Mouse (Mus musculus): ENCODE results near the gene Plekha4. TPM values are rescaled to one million over a fixed set of nuclear protein-coding genes. Genes with fewer than 3 reads are reported as not detected.
A peak's percentile ranks its signal among the peaks of the same experiment; 100 is the strongest.

Gene Plekha4
- polyA plus RNA-seq, 1 experiment from 2014 or later: 3.3 TPM

GRCm38 (mm10) chr7:45564811-45565210 lies 38.7 kb downstream of the Plekha4 start:
- no peak for ATAC-seq (ENCODE audit: low FRiP score, low read depth)
- WGBS: 78% methylated on average over 2 of the region's 2 CpGs
- H3K4me1 ChIP-seq (replicated peaks): peaks cover 23% of the 10 kb centered on the region
- no peak overlapping the region for H3K4me3 ChIP-seq
- no peak overlapping the region for H3K9ac ChIP-seq
- H3K9me3 ChIP-seq: no peaks in the 10 kb centered on the region
- no peaks in the 10 kb centered on the region for H3K36me3 ChIP-seq
- H3K27me3 ChIP-seq: 0 out of 2 replicates have a peak, but pooled peaks cover 4% of the 10 kb centered on the region
- no peak overlapping the region for H3K4me2 ChIP-seq
- H3K27ac ChIP-seq (replicated peaks): no peak overlapping the region

DNA sequence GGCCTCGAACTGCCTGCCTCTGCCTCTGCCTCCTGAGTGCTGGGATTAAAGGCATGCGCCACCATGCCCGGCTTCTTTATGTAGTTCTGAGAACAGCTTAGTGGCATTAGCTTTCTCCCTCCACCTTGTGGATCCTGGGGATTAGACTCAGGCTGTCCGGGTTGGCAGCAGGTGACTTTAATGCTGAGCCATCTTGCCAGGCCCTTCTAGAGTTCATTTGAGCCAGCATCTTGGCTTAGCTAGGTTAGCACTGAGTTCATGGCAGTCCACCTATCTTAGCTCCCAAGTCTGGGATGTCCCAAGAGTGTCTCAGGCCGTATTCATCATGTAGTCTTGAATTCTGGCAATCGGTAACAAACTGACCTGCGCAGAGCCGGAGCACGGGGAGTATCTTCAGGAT lies 39.3 kb downstream of the Plekha4 start:
- H3K4me3 ChIP-seq: no peak overlapping the region
- ATAC-seq (ENCODE audit: low FRiP score, low read depth): no peak
- no peaks in the 10 kb centered on the region for H3K36me3 ChIP-seq
- H3K27ac ChIP-seq (replicated peaks): no peak overlapping the region
- 0 out of 2 replicates have a peak, but pooled peaks cover 4% of the 10 kb centered on the region for H3K27me3 ChIP-seq
- H3K9me3 ChIP-seq: no peaks in the 10 kb centered on the region
- peaks cover 25% of the 10 kb centered on the region for H3K4me1 ChIP-seq (replicated peaks)
- no peak overlapping the region for H3K9ac ChIP-seq
- H3K4me2 ChIP-seq: no peak overlapping the region
- WGBS: 94% methylated on average over 9 of the region's 9 CpGs

DNA sequence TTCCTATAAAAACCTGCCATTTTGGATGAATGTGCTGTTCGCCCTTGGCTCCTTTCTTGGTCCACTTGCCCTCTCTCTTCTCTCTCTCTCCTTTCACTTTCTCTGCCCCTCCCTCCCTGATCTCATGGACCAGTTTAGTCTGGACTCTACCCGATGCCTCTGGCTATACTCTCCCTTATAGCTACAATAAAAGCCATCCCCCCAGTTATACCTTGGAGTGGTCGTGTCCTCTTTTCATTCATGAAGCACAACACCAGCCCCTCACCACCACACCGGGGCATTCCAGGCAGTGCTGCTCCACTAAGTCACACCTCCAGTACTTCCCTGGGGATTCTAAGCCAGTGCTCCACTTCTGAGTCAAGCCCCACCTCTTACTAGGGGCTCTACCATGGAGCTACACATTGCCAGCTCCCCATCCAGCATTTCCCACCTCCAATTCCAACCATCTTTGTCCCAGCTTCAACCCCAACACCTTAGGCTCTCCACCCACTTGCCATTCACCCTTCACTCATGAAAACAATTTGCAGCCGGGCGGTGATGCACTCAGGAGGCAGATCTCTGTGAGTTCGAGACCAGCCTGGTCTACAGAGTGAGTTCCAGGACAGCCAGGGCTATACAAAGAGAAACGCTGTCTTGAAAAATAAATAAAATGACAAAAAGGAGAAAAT lies 41.1 kb downstream of the Plekha4 start:
- H3K27me3 ChIP-seq: 0 out of 2 replicates have a peak, but pooled peaks cover 4% of the 10 kb centered on the region
- peak overlapping the region; percentile 88 for H3K27ac ChIP-seq (replicated peaks)
- no peak overlapping the region for H3K4me3 ChIP-seq
- WGBS: 70% methylated on average over 8 of the region's 8 CpGs
- peak overlapping the region; percentile 95 for H3K4me2 ChIP-seq
- peaks cover 32% of the 10 kb centered on the region for H3K4me1 ChIP-seq (replicated peaks)
- H3K36me3 ChIP-seq: no peaks in the 10 kb centered on the region
- peak overlapping the region; percentile 51; the same call in 1 of the 2 replicates for H3K9ac ChIP-seq
- no peak for ATAC-seq (ENCODE audit: low FRiP score, low read depth)
- H3K9me3 ChIP-seq: no peaks in the 10 kb centered on the region

DNA sequence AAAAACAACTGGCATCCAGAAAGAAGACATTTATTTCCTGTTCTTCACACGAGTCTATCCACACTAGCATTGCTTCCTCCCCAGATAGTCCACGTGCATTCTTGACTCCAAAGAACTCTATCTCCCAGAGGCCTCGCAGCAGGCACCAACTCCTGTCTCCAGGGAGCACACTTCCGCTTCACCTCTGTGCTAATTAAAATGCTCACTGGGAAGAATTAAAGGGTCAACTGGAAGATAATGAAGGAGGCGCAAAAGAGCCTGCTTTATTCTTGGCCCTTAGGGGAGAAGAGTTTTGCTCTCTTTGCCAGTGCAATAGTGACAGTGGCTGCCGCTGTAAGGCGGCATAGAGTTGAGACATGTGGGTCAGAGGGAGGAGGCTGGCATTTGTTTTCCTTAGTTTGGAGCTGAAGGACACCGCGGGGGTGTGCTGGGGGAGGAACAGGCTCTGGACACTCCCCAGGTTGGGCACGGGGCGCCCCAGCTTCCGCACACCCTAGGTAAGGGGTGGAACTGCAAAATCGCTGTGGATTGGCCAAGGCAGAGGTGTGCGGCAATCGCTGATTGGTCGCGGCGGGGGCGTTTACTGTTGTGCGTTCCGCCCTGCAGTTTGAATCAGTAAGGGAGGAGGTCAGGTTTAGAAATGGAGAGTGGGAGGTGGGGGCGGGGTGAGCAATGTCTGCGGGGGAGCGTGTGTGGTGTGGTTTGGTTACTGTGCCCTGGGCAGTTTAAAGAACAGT lies 41.8 kb downstream of the Plekha4 start:
- H3K27me3 ChIP-seq: 0 out of 2 replicates have a peak, but pooled peaks cover 4% of the 10 kb centered on the region
- under 1% methylated on average over 23 of the region's 24 CpGs for WGBS
- H3K4me1 ChIP-seq (replicated peaks): peaks cover 32% of the 10 kb centered on the region

GRCm38 (mm10) chr7:45568601-45569473 lies 42.7 kb downstream of the Plekha4 start:
- peak overlapping the region; percentile 51; the same call in 1 of the 2 replicates for H3K9ac ChIP-seq
- H3K4me1 ChIP-seq (replicated peaks): peaks cover 32% of the 10 kb centered on the region
- 81% methylated on average over 10 of the region's 10 CpGs for WGBS
- H3K36me3 ChIP-seq: no peaks in the 10 kb centered on the region
- peak overlapping the region; percentile 95 for H3K4me2 ChIP-seq
- 0 out of 2 replicates have a peak, but pooled peaks cover 4% of the 10 kb centered on the region for H3K27me3 ChIP-seq
- H3K9me3 ChIP-seq: no peaks in the 10 kb centered on the region
- no peak for ATAC-seq (ENCODE audit: low FRiP score, low read depth)
- peak overlapping the region; percentile 53 for H3K4me3 ChIP-seq
- H3K27ac ChIP-seq (replicated peaks): peak overlapping the region; percentile 88

More for the DNA sequence above, 41.8 kb downstream of the Plekha4 start:
- Histone ChIP-seq H3K36me3 (no peaks in the 10 kb centered on the region), H3K4me2 (peak overlapping the region; percentile 95), H3K27ac (replicated peaks) (peak overlapping the region; percentile 88), H3K9me3 (no peaks in the 10 kb centered on the region), H3K9ac (peak overlapping the region; percentile 51), H3K4me3 (peak overlapping the region; percentile 53)
- ATAC-seq (ENCODE audit: low FRiP score, low read depth): peak; percentile 94

- 0 out of 2 replicates have a peak, but pooled peaks cover 4% of the 10 kb centered on the region for H3K27me3 ChIP-seq
- ATAC-seq (ENCODE audit: low FRiP score, low read depth): peak; percentile 73
- WGBS: under 1% methylated on average over 42 of the region's 42 CpGs
- H3K36me3 ChIP-seq: no peaks in the 10 kb centered on the region
- peaks cover 32% of the 10 kb centered on the region for H3K4me1 ChIP-seq (replicated peaks)
- peak within 1 kb of the TSS; percentile 77 for H3K9ac ChIP-seq
- H3K4me2 ChIP-seq: peak within 1 kb of the TSS; percentile 72
- peak within 1 kb of the TSS; percentile 69 for H3K4me3 ChIP-seq
- H3K9me3 ChIP-seq: no peaks in the 10 kb centered on the region
- peak within 1 kb of the TSS; percentile 88 for H3K27ac ChIP-seq (replicated peaks)
These were observed 44.1 kb downstream of the Plekha4 start, which contains the start of gene Bcat2 for GRCm38 (mm10) chr7:45570103-45570741. TSS of gene Bcat2 (plus strand) at chr7:45570153.

GRCm38 (mm10) chr7:45571966-45572365 lies 45.8 kb downstream of the Plekha4 start:
- peak overlapping the region; percentile 72; the same call in 1 of the 2 replicates for H3K4me2 ChIP-seq
- no peaks in the 10 kb centered on the region for H3K36me3 ChIP-seq
- no peaks in the 10 kb centered on the region for H3K27me3 ChIP-seq
- H3K9me3 ChIP-seq: no peaks in the 10 kb centered on the region
- 56% methylated on average over 1 of the region's 1 CpGs for WGBS
- no peak overlapping the region for H3K9ac ChIP-seq
- no peak overlapping the region for H3K4me3 ChIP-seq
- no peak for ATAC-seq (ENCODE audit: low FRiP score, low read depth)
- peaks cover 32% of the 10 kb centered on the region for H3K4me1 ChIP-seq (replicated peaks)
- no peak overlapping the region for H3K27ac ChIP-seq (replicated peaks)

DNA sequence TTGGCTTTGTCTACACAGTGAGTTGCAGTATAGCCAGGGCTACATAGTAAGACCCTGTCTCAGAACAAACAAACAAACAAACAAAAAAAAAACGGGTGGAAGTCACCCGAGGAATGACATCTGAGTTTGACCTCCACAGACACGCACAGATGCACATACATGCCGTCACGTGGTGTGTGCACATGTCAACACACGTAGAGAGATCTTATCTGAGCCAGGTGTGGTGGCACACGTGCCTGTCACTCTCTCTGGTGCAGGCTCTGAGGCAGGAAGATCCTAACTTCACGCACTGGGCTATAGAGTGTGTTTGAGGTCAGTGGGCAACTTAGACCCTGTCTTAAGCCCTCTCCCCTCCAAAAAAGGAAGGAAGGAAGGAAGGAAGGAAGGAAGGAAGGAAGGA lies 47.8 kb downstream of the Plekha4 start:
- no peak overlapping the region for H3K27ac ChIP-seq (replicated peaks)
- H3K4me2 ChIP-seq: no peak overlapping the region
- ATAC-seq (ENCODE audit: low FRiP score, low read depth): no peak
- no peak overlapping the region for H3K4me3 ChIP-seq
- peaks cover 16% of the 10 kb centered on the region for H3K4me1 ChIP-seq (replicated peaks)
- no peaks in the 10 kb centered on the region for H3K36me3 ChIP-seq
- WGBS: 85% methylated on average over 8 of the region's 8 CpGs
- H3K9ac ChIP-seq: no peak overlapping the region
- no peaks in the 10 kb centered on the region for H3K9me3 ChIP-seq
- no peaks in the 10 kb centered on the region for H3K27me3 ChIP-seq

- Histone ChIP-seq H3K36me3 (no peaks in the 10 kb centered on the region), H3K4me1 (replicated peaks) (peaks cover 15% of the 10 kb centered on the region), H3K9ac (no peak overlapping the region), H3K4me3 (no peak overlapping the region), H3K9me3 (no peaks in the 10 kb centered on the region), H3K4me2 (no peak overlapping the region), H3K27ac (replicated peaks) (no peak overlapping the region), H3K27me3 (no peaks in the 10 kb centered on the region)
- ATAC-seq (ENCODE audit: low FRiP score, low read depth): no peak
- WGBS: 86% methylated on average over 15 of the region's 15 CpGs
These were observed 48.6 kb downstream of the Plekha4 start for GRCm38 (mm10) chr7:45574472-45575379.

DNA sequence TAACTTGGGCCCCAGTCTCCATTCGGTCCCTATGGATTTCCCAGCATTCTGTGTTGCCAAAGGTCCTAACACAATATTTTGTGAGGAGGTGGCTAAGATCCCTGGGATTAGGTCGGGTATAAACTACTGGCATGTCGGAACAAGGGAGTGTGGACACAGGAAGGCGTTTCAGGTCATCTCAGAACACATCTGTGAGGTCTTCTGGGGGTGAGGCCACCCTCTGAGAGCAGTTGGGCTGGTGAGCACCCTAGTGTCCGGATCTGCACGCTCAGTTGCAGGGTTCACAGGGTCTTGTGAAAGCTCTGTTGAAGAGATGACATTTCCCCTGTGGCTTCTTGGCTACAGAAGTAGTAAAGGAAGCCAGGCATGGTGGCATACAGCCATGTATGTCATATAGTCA lies 59.8 kb downstream of the Plekha4 start:
- Histone ChIP-seq H3K27me3 (no peaks in the 10 kb centered on the region), H3K4me3 (no peak overlapping the region), H3K4me1 (replicated peaks) (peaks cover 9% of the 10 kb centered on the region), H3K9ac (no peak overlapping the region), H3K4me2 (no peak overlapping the region), H3K9me3 (no peaks in the 10 kb centered on the region), H3K27ac (replicated peaks) (no peak overlapping the region), H3K36me3 (peaks cover 16% of the 10 kb centered on the region; the same call in 1 of the 2 replicates)
- WGBS: 92% methylated on average over 6 of the region's 6 CpGs
- ATAC-seq (ENCODE audit: low FRiP score, low read depth): no peak

Data from hindbrain, embryonic 15.5 days (tissue).